Mouse (Mus musculus): ENCODE data around the gene Nxnl1. TPM values are rescaled to one million over a fixed set of nuclear protein-coding genes. Genes with fewer than 3 reads are reported as not detected.

Gene Nxnl1
- polyA plus RNA-seq, 1 experiment: 0.02 TPM

DNA sequence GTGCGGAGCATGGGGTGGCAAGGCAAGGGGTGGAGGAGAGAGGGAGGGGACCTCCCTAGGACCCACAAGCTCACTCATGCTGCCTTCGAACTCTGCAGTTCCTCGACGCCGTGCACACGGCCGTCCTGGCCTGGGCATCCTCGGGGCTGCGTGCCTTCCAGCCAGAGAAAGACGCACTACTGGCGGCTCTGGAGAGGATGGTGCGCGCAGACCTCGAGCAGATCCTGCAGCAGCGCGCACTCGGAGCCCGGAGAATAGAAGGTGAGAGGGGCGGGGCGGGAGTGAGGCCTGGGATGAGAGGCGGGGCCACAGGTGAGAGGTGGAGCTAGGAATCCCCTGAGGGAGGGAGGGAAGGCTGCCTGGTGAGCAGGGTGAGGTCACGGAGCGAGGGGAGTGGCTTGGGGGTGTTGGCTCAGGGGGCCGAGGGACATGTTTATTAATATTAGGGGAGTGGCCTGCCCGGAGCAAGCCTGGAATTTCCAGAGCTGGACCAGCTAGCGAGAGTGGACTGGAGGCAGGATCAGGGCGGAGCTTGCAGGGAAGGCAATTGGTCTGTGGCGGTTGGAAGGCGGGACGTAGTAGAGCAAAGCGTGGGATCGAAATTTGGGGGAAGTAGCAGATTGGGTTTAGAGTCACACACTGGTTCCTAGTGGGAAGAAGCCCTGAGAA is 36.4 kb upstream of the Nxnl1 start:
- Histone ChIP-seq H3K79me3 (ENCODE audit: low read depth) (no peaks in the 10 kb centered on the region), H3ac (ENCODE audit: control insufficient read depth, insufficient read length, low read depth) (no peak overlapping the region), H3K36me3 (ENCODE audit: control insufficient read depth, insufficient read depth) (no peaks in the 10 kb centered on the region), H3K79me2 (ENCODE audit: control insufficient read depth, insufficient read depth) (no peaks in the 10 kb centered on the region), H3K27me3 (ENCODE audit: control insufficient read depth, insufficient read depth, insufficient read length) (no peaks in the 10 kb centered on the region), H3K4me3 (ENCODE audit: insufficient read depth, poor library complexity, severe bottlenecking) (no peak overlapping the region)
- no peak for TF ChIP-seq CEBPB (IDR thresholded peaks at IDR 0.05; ENCODE audit: low read depth)
- no peak for TF ChIP-seq MYOG (IDR thresholded peaks at IDR 0.05; ENCODE audit: control insufficient read depth, extremely low read depth, insufficient read length)
- no peak for TF ChIP-seq CTCF (IDR thresholded peaks at IDR 0.05; ENCODE audit: control insufficient read depth, insufficient read depth, insufficient read length)
- no peak for TF ChIP-seq FOSL1 (IDR thresholded peaks at IDR 0.05; ENCODE audit: insufficient read depth, low read length, poor library complexity, severe bottlenecking)
- TF ChIP-seq USF1 (IDR thresholded peaks at IDR 0.05; ENCODE audit: low read depth): no peak
- TF ChIP-seq MAX (IDR thresholded peaks at IDR 0.05): no peak
- TF ChIP-seq MYOD1 (IDR thresholded peaks at IDR 0.05; ENCODE audit: control insufficient read depth, insufficient read length, low read depth): no peak

DNA sequence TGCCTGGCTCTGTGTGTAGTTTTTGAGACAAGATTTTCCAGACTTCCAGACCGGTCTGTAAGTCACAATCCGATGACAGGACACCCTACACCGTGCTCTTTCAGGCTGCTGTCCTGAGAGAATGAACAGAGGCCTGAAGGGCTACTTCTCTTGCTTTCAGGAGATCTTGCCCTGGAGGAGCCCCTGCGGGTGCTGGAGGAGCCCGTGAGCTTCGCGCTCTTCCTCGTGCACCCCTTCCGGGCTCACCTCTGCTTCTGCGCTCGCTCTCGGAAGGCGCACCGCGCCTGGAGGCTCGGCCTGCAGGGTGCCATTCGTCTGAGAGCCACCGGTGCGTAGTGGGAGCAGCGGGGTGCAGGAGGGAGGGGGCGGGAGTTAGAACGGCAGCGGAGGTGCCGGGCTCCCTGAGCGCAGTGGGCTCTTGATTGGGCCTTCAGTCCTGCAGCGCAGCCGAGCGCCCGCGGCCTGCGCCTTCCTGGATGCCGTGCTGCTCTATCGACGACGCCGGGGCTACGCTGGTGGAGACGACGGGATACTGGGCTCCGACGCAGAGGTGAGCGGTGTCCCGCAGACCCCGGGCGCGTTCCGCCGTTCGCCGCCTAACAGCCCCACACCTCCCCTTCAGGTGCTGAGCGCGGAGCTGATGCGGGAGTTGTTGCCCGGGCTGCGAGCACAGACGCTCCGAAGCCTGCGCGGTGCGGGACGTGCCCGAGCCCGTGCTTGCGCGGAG is 35.7 kb upstream of the Nxnl1 start:
- Histone ChIP-seq H3K79me2 (ENCODE audit: control insufficient read depth, insufficient read depth) (no peaks in the 10 kb centered on the region), H3ac (ENCODE audit: control insufficient read depth, insufficient read length, low read depth) (no peak overlapping the region), H3K79me3 (ENCODE audit: low read depth) (no peaks in the 10 kb centered on the region), H3K36me3 (ENCODE audit: control insufficient read depth, insufficient read depth) (no peaks in the 10 kb centered on the region), H3K4me3 (ENCODE audit: insufficient read depth, poor library complexity, severe bottlenecking) (no peak overlapping the region), H3K27me3 (ENCODE audit: control insufficient read depth, insufficient read depth, insufficient read length) (no peaks in the 10 kb centered on the region)
- no peak for TF ChIP-seq MYOD1 (IDR thresholded peaks at IDR 0.05; ENCODE audit: control insufficient read depth, insufficient read length, low read depth)
- no peak for TF ChIP-seq MAX (IDR thresholded peaks at IDR 0.05)
- TF ChIP-seq CTCF (IDR thresholded peaks at IDR 0.05; ENCODE audit: control insufficient read depth, insufficient read depth, insufficient read length): no peak
- TF ChIP-seq USF1 (IDR thresholded peaks at IDR 0.05; ENCODE audit: low read depth): no peak
- TF ChIP-seq CEBPB (IDR thresholded peaks at IDR 0.05; ENCODE audit: low read depth): no peak
- no peak for TF ChIP-seq MYOG (IDR thresholded peaks at IDR 0.05; ENCODE audit: control insufficient read depth, extremely low read depth, insufficient read length)
- no peak for TF ChIP-seq FOSL1 (IDR thresholded peaks at IDR 0.05; ENCODE audit: insufficient read depth, low read length, poor library complexity, severe bottlenecking)

DNA sequence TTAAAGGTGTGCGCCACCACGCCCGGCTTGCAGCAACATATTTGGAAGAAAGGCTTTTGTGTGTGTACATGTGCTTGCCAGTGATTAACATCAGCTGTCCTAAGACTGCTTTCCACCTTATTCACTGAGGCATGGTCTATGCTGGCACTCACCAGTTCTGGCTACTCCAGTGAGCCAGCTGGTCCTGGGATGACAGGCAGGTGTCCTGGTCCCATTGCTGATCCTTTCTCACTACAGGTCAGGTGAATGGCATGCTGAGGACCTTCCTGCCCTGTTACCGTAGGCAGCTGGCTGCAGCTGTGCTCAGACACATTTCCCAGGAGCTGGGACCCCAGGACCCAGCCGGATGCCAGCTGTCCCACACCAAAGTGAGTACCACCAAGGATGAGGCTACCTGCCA is 32.4 kb upstream of the Nxnl1 start:
- peaks cover 2% of the 10 kb centered on the region for H3K79me2 ChIP-seq (ENCODE audit: control insufficient read depth, insufficient read depth)
- H3K27me3 ChIP-seq (ENCODE audit: control insufficient read depth, insufficient read depth, insufficient read length): no peaks in the 10 kb centered on the region
- H3ac ChIP-seq (ENCODE audit: control insufficient read depth, insufficient read length, low read depth): no peak overlapping the region
- H3K79me3 ChIP-seq (ENCODE audit: low read depth): no peaks in the 10 kb centered on the region
- H3K4me3 ChIP-seq (ENCODE audit: insufficient read depth, poor library complexity, severe bottlenecking): no peak overlapping the region
- H3K36me3 ChIP-seq (ENCODE audit: control insufficient read depth, insufficient read depth): peaks cover 3% of the 10 kb centered on the region
- no peak for TF ChIP-seq MYOG (IDR thresholded peaks at IDR 0.05; ENCODE audit: control insufficient read depth, extremely low read depth, insufficient read length)
- TF ChIP-seq CTCF (IDR thresholded peaks at IDR 0.05; ENCODE audit: control insufficient read depth, insufficient read depth, insufficient read length): no peak
- no peak for TF ChIP-seq MAX (IDR thresholded peaks at IDR 0.05)
- no peak for TF ChIP-seq CEBPB (IDR thresholded peaks at IDR 0.05; ENCODE audit: low read depth)
- TF ChIP-seq FOSL1 (IDR thresholded peaks at IDR 0.05; ENCODE audit: insufficient read depth, low read length, poor library complexity, severe bottlenecking): no peak
- TF ChIP-seq USF1 (IDR thresholded peaks at IDR 0.05; ENCODE audit: low read depth): no peak
- no peak for TF ChIP-seq MYOD1 (IDR thresholded peaks at IDR 0.05; ENCODE audit: control insufficient read depth, insufficient read length, low read depth)

- no peak overlapping the region for H3K4me3 ChIP-seq (ENCODE audit: insufficient read depth, poor library complexity, severe bottlenecking)
- peaks cover 3% of the 10 kb centered on the region for H3K36me3 ChIP-seq (ENCODE audit: control insufficient read depth, insufficient read depth)
- TF ChIP-seq CTCF (IDR thresholded peaks at IDR 0.05; ENCODE audit: control insufficient read depth, insufficient read depth, insufficient read length): no peak
- no peak for TF ChIP-seq USF1 (IDR thresholded peaks at IDR 0.05; ENCODE audit: low read depth)
- no peak for TF ChIP-seq CEBPB (IDR thresholded peaks at IDR 0.05; ENCODE audit: low read depth)
- no peak for TF ChIP-seq MAX (IDR thresholded peaks at IDR 0.05)
- TF ChIP-seq MYOD1 (IDR thresholded peaks at IDR 0.05; ENCODE audit: control insufficient read depth, insufficient read length, low read depth): no peak
- TF ChIP-seq MYOG (IDR thresholded peaks at IDR 0.05; ENCODE audit: control insufficient read depth, extremely low read depth, insufficient read length): no peak
- no peak for TF ChIP-seq FOSL1 (IDR thresholded peaks at IDR 0.05; ENCODE audit: insufficient read depth, low read length, poor library complexity, severe bottlenecking)
- peaks cover 7% of the 10 kb centered on the region for H3K79me2 ChIP-seq (ENCODE audit: control insufficient read depth, insufficient read depth)
- H3K79me3 ChIP-seq (ENCODE audit: low read depth): peaks cover under 1% of the 10 kb centered on the region
- no peak overlapping the region for H3ac ChIP-seq (ENCODE audit: control insufficient read depth, insufficient read length, low read depth)
- no peaks in the 10 kb centered on the region for H3K27me3 ChIP-seq (ENCODE audit: control insufficient read depth, insufficient read depth, insufficient read length)
Measured at GRCm38 (mm10) chr8:71598375-71598774, 32.0 kb upstream of the Nxnl1 start.

DNA sequence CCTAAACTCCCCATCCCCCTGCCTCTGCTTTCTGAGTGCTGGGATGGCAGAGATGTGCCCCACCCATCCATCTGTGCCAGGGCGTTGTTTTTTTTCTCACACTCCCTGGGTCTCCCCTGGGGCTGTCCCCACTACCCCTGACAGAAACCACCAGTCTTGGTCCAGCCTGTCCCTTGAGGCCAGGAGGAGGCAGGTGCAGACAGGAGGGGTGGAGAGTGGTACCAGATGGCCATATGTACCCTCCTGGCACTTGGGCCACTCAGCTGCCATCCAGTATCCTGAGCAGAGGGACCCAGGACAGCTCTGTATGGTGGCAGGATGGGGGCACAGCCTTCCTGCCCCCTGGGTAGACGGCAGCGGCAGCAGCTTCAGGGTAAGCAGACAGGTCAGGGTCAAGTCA is 31.1 kb upstream of the Nxnl1 start, which contains the start of gene Fam129c:
Gene Fam129c (plus strand): TSS at position 198 of the 400 bp plus-strand sequence.
- no peaks in the 10 kb centered on the region for H3K27me3 ChIP-seq (ENCODE audit: control insufficient read depth, insufficient read depth, insufficient read length)
- no peak for TF ChIP-seq MAX (IDR thresholded peaks at IDR 0.05)
- no peak for TF ChIP-seq CEBPB (IDR thresholded peaks at IDR 0.05; ENCODE audit: low read depth)
- no peak for TF ChIP-seq MYOD1 (IDR thresholded peaks at IDR 0.05; ENCODE audit: control insufficient read depth, insufficient read length, low read depth)
- no peak for TF ChIP-seq USF1 (IDR thresholded peaks at IDR 0.05; ENCODE audit: low read depth)
- TF ChIP-seq FOSL1 (IDR thresholded peaks at IDR 0.05; ENCODE audit: insufficient read depth, low read length, poor library complexity, severe bottlenecking): no peak
- TF ChIP-seq CTCF (IDR thresholded peaks at IDR 0.05; ENCODE audit: control insufficient read depth, insufficient read depth, insufficient read length): no peak
- TF ChIP-seq MYOG (IDR thresholded peaks at IDR 0.05; ENCODE audit: control insufficient read depth, extremely low read depth, insufficient read length): no peak
- H3K36me3 ChIP-seq (ENCODE audit: control insufficient read depth, insufficient read depth): peaks cover 3% of the 10 kb centered on the region
- no peak within 1 kb of the TSS for H3K4me3 ChIP-seq (ENCODE audit: insufficient read depth, poor library complexity, severe bottlenecking)
- H3K79me3 ChIP-seq (ENCODE audit: low read depth): peaks cover 10% of the 10 kb centered on the region
- peaks cover 16% of the 10 kb centered on the region for H3K79me2 ChIP-seq (ENCODE audit: control insufficient read depth, insufficient read depth)
- peak within 1 kb of the TSS; percentile 28 for H3ac ChIP-seq (ENCODE audit: control insufficient read depth, insufficient read length, low read depth)

All from C2C12 (cell line).